Mouse (Mus musculus): ENCODE data around the gene Snph.
A peak's percentile ranks its signal among the peaks of the same experiment; 100 is the strongest.
"Not testable (repeated sequence)": the region's sequence is repeated elsewhere in the genome, so short reads cannot be mapped to it uniquely, and the experiment has no call there.

Snph gene

GRCm38 (mm10) chr2:151632159-151632814 lies at the start of gene Snph:
Gene Snph (minus strand): TSS chr2:151632593.
- peak; percentile 62 for DNase-seq

- DNase-seq, result peak; percentile 11
Observed at GRCm38 (mm10) chr2:151676234-151676633, 43.8 kb upstream of the Snph start.

GRCm38 (mm10) chr2:151670968-151671329 lies 38.6 kb upstream of the Snph start:
- DNase-seq, result no peak

- peak; percentile 22 for DNase-seq
Observed at GRCm38 (mm10) chr2:151670026-151670967, 37.9 kb upstream of the Snph start.

GRCm38 (mm10) chr2:151668433-151668832 lies 36.0 kb upstream of the Snph start, which contains the start of gene Rad21l:
Gene Rad21l (minus strand): TSS chr2:151668533.
- no peak for DNase-seq

- no peak for DNase-seq
Observed at GRCm38 (mm10) chr2:151652053-151652452, 19.7 kb upstream of the Snph start.

GRCm38 (mm10) chr2:151636015-151636402 lies 3.6 kb upstream of the Snph start:
- no peak for DNase-seq

- DNase-seq, result peak; percentile 37
Observed at GRCm38 (mm10) chr2:151635362-151636014, 3.1 kb upstream of the Snph start.

GRCm38 (mm10) chr2:151634903-151635302 lies 2.5 kb upstream of the Snph start:
- no peak for DNase-seq

- no peak for DNase-seq
Observed at GRCm38 (mm10) chr2:151632982-151633381, 589 bp upstream of the Snph start.

- DNase-seq, result no peak
Observed at GRCm38 (mm10) chr2:151631406-151632158, 811 bp downstream of the Snph start.

GRCm38 (mm10) chr2:151629310-151629709 lies 3.1 kb downstream of the Snph start:
- DNase-seq, result no peak

GRCm38 (mm10) chr2:151628011-151628410 lies 4.4 kb downstream of the Snph start:
- no peak for DNase-seq

GRCm38 (mm10) chr2:151626296-151626695 lies 6.1 kb downstream of the Snph start:
- DNase-seq, result no peak

- DNase-seq, result no peak
Observed at GRCm38 (mm10) chr2:151623776-151624175, 8.6 kb downstream of the Snph start.

GRCm38 (mm10) chr2:151616551-151617329 lies 15.7 kb downstream of the Snph start:
- peak; percentile 28 for DNase-seq

GRCm38 (mm10) chr2:151615779-151616178 lies 16.6 kb downstream of the Snph start:
- not testable (repeated sequence) for DNase-seq

- DNase-seq, result peak; percentile 24
Observed at GRCm38 (mm10) chr2:151609974-151610373, 22.4 kb downstream of the Snph start.

- no peak for DNase-seq
Observed at GRCm38 (mm10) chr2:151608435-151608834, 24.0 kb downstream of the Snph start.

GRCm38 (mm10) chr2:151605437-151605987 lies 26.9 kb downstream of the Snph start:
- peak; percentile 57 for DNase-seq

- DNase-seq, result peak; percentile 41
Observed at GRCm38 (mm10) chr2:151603630-151604029, 28.8 kb downstream of the Snph start.

Data from lung, postnatal 10 days (tissue).